Mouse (Mus musculus) large intestine, adult 2 months (tissue): ENCODE data around the gene Wdr59. TPM values are rescaled to one million over a fixed set of nuclear protein-coding genes. Genes with fewer than 3 reads are reported as not detected.
"Not testable (repeated sequence)": the region's sequence is repeated elsewhere in the genome, so short reads cannot be mapped to it uniquely, and the experiment has no call there.

ENCODE experiments used
- DNase-seq: peaks from one replicate; pipeline ENCODE4 v3.0.0-alpha.2; 2012; ENCODE audit warnings: low read depth, low spot score
- WGBS: fragments of 180-500 bp; shearing (Covaris S2); methylation state at CpG from one replicate; pipeline ENCODE4 v1.1.7; 2018; 5-methylcytosine and 5-hydroxymethylcytosine counted together
- polyA plus RNA-seq: library from polyadenylated mRNA; depleted of rRNA; stranded (reverse); fragments of >200 nt; gene quantifications from 2 replicates; pipeline ENCODE4 v1.2.3, GENCODE M21; 2012

Wdr59 gene
- polyA plus RNA-seq, 1 experiment, result 2.8 TPM

GRCm38 (mm10) chr8:111501724-111502464 lies 20.0 kb downstream of the Wdr59 start:
- 65% methylated on average over 11 of the region's 11 CpGs for WGBS
- no peak for DNase-seq

- 74% methylated on average over 6 of the region's 6 CpGs for WGBS
- not testable (repeated sequence) for DNase-seq
Observed at GRCm38 (mm10) chr8:111498249-111498648, 23.6 kb downstream of the Wdr59 start.

GRCm38 (mm10) chr8:111496326-111496725 lies 25.6 kb downstream of the Wdr59 start:
- 84% methylated on average over 7 of the region's 7 CpGs for WGBS
- no peak for DNase-seq

- no peak for DNase-seq
- 84% methylated on average over 3 of the region's 3 CpGs for WGBS
Observed at GRCm38 (mm10) chr8:111493176-111493575, 28.7 kb downstream of the Wdr59 start.

- WGBS, result 86% methylated on average over 9 of the region's 9 CpGs
- no peak for DNase-seq
Observed at GRCm38 (mm10) chr8:111492508-111492907, 29.4 kb downstream of the Wdr59 start.

GRCm38 (mm10) chr8:111491191-111491590 lies 30.7 kb downstream of the Wdr59 start:
- WGBS, result 34% methylated on average over 7 of the region's 7 CpGs
- no peak for DNase-seq

GRCm38 (mm10) chr8:111490034-111490591 lies 31.8 kb downstream of the Wdr59 start:
- WGBS, result 86% methylated on average over 10 of the region's 10 CpGs
- no peak for DNase-seq

- no peak for DNase-seq
- WGBS, result 94% methylated on average over 8 of the region's 8 CpGs
Observed at GRCm38 (mm10) chr8:111480691-111481090, 41.2 kb downstream of the Wdr59 start.

GRCm38 (mm10) chr8:111477761-111478465 lies 44.0 kb downstream of the Wdr59 start:
- 72% methylated on average over 5 of the region's 5 CpGs for WGBS
- no peak for DNase-seq

- no peak for DNase-seq
- 78% methylated on average over 12 of the region's 12 CpGs for WGBS
Observed at GRCm38 (mm10) chr8:111471526-111472081, 50.3 kb downstream of the Wdr59 start.

- WGBS, result 38% methylated on average over 6 of the region's 6 CpGs
- no peak for DNase-seq
Observed at GRCm38 (mm10) chr8:111469013-111469412, 52.9 kb downstream of the Wdr59 start.

GRCm38 (mm10) chr8:111465341-111465740 lies 56.6 kb downstream of the Wdr59 start:
- WGBS, result 98% methylated on average over 1 of the region's 1 CpGs
- no peak for DNase-seq

- WGBS, result 76% methylated on average over 4 of the region's 4 CpGs
Observed at GRCm38 (mm10) chr8:111464526-111464925, 57.4 kb downstream of the Wdr59 start.

GRCm38 (mm10) chr8:111449671-111450070 lies 72.2 kb downstream of the Wdr59 start:
- 63% methylated on average over 4 of the region's 4 CpGs for WGBS
- no peak for DNase-seq

More at GRCm38 (mm10) chr8:111464526-111464925, 57.4 kb downstream of the Wdr59 start:
- no peak for DNase-seq

GRCm38 (mm10) chr8:111445960-111446660 lies 75.8 kb downstream of the Wdr59 start:
- DNase-seq, result no peak

GRCm38 (mm10) chr8:111445558-111445957 lies 76.3 kb downstream of the Wdr59 start:
- DNase-seq, result no peak
- 83% methylated on average over 18 of the region's 18 CpGs for WGBS

More at GRCm38 (mm10) chr8:111445960-111446660, 75.8 kb downstream of the Wdr59 start:
- 70% methylated on average over 4 of the region's 4 CpGs for WGBS

GRCm38 (mm10) chr8:111444245-111444644 lies 77.6 kb downstream of the Wdr59 start:
- DNase-seq, result no peak
- WGBS, result 60% methylated on average over 4 of the region's 4 CpGs

GRCm38 (mm10) chr8:111439189-111439588 lies 82.7 kb downstream of the Wdr59 start:
- peak; percentile 56 for DNase-seq
- 8% methylated on average over 9 of the region's 9 CpGs for WGBS

GRCm38 (mm10) chr8:111435071-111435828 lies 86.6 kb downstream of the Wdr59 start:
- DNase-seq, result no peak
- 65% methylated on average over 11 of the region's 11 CpGs for WGBS
